Mouse (Mus musculus) A20 (cell line): ENCODE results near the gene Gm5072.
"Not testable (repeated sequence)": the region's sequence is repeated elsewhere in the genome, so short reads cannot be mapped to it uniquely, and the experiment has no call there.

ENCODE experiments used
- DNase-seq: peaks from one replicate; pipeline ENCODE4 v3.0.0-alpha.2; 2011; ENCODE audit warnings: low read depth, low spot score

Gm5072 gene

GRCm38 (mm10) chrX:91392200-91392599, at the start of gene Gm5072:
Gm5072 (plus strand) TSS chrX:91392500.
- not testable (repeated sequence) for DNase-seq
